Mouse (Mus musculus) heart, embryonic 11.5 days (tissue): ENCODE data around the gene Trappc4. TPM values are rescaled to one million over a fixed set of nuclear protein-coding genes. Genes with fewer than 3 reads are reported as not detected.
"Not testable (repeated sequence)": the region's sequence is repeated elsewhere in the genome, so short reads cannot be mapped to it uniquely, and the experiment has no call there.

ENCODE experiments used
- ATAC-seq: fragments of 200-750 bp; cut with Nextera tagmentation; replicated peaks from 2 replicates; pipeline ENCODE4 v1.8.0; 2017; ENCODE audit warnings: moderate library complexity; ENCODE audit not compliant: insufficient number of reproducible peaks, low FRiP score, low TSS enrichment
- H3K27ac ChIP-seq: fragments of 300-500 bp; sonication (generic); 2 replicates; pipeline ENCODE4 v1.5.1; 2014; ENCODE audit warnings: mild to moderate bottlenecking, low read depth, low read length
- H3K27me3 ChIP-seq: fragments of 300-500 bp; sonication (generic); 2 replicates; pipeline ENCODE4 v1.6.1; 2014; ENCODE audit warnings: mild to moderate bottlenecking, low read length, mixed read lengths; ENCODE audit not compliant: control insufficient read depth, insufficient read depth
- H3K36me3 ChIP-seq: fragments of 300-500 bp; sonication (generic); 2 replicates; pipeline ENCODE4 v1.6.1; 2014; ENCODE audit warnings: mild to moderate bottlenecking, low read length, moderate library complexity, mixed read lengths; ENCODE audit not compliant: control insufficient read depth, insufficient read depth
- H3K4me1 ChIP-seq: fragments of 300-500 bp; sonication (generic); 2 replicates; pipeline ENCODE4 v1.6.1; 2014; ENCODE audit warnings: low read length; ENCODE audit not compliant: control insufficient read depth, insufficient read depth
- H3K4me2 ChIP-seq: fragments of 300-500 bp; sonication (generic); 2 replicates; pipeline ENCODE4 v1.6.1; 2014; ENCODE audit warnings: mild to moderate bottlenecking, moderate library complexity
- H3K4me3 ChIP-seq: fragments of 300-500 bp; sonication (generic); 2 replicates; pipeline ENCODE4 v1.5.1; 2014; ENCODE audit warnings: low read depth, low read length
- H3K9ac ChIP-seq: fragments of 300-500 bp; sonication (generic); 2 replicates; pipeline ENCODE4 v1.6.1; 2014; ENCODE audit warnings: mild to moderate bottlenecking, low read depth, low read length, moderate library complexity
- H3K9me3 ChIP-seq: fragments of 300-500 bp; sonication (generic); replicated peaks from 2 replicates; pipeline ENCODE4 v1.6.1; 2016; ENCODE audit warnings: low read length; ENCODE audit not compliant: control insufficient read depth
- WGBS: fragments of 180-500 bp; shearing (Covaris S2); extraction: QIAGEN DNeasy Blood & Tissue Kit; methylation state at CpG from one replicate; pipeline ENCODE4 v1.1.7; 2014; ENCODE audit not compliant: insufficient replicate concordance; 5-methylcytosine and 5-hydroxymethylcytosine counted together
- polyA plus RNA-seq: library from polyadenylated mRNA; unstranded; fragments of >200 nt; fragmentation: Nextera tagmentation; extraction: Ambion mirVana; gene quantifications from 2 replicates; pipeline ENCODE4 v1.2.1, GENCODE M21; 2014

Gene Trappc4
- polyA plus RNA-seq = 76.8 and 79.1 TPM in 2 replicates

- Histone ChIP-seq H3K9ac (peak within 1 kb of the TSS; percentile 95), H3K4me2 (peak within 1 kb of the TSS; percentile 80), H3K27me3 (no peaks in the 10 kb centered on the region), H3K9me3 (no peaks in the 10 kb centered on the region), H3K4me3 (peak within 1 kb of the TSS; percentile 90), H3K4me1 (peaks cover 4% of the 10 kb centered on the region), H3K36me3 (peaks cover 41% of the 10 kb centered on the region), H3K27ac (peak within 1 kb of the TSS; percentile 90)
- ATAC-seq = peak; percentile 93
- under 1% methylated on average over 51 of the region's 51 CpGs for WGBS
These were observed at the start of gene Trappc4, which contains the start of gene Rps25 for GRCm38 (mm10) chr9:44406906-44407751. Gene Trappc4, minus strand, starts transcription at chr9:44407600. Gene Rps25, plus strand, starts transcription at chr9:44407139.

- 0 out of 2 replicates have a peak, but pooled peaks have one; percentile 6 for ATAC-seq
- Histone ChIP-seq H3K36me3 (no peaks in the 10 kb centered on the region), H3K4me2 (peak within 1 kb of the TSS; percentile 38), H3K4me3 (no peak within 1 kb of the TSS), H3K9me3 (no peaks in the 10 kb centered on the region), H3K9ac (0 out of 2 replicates have a peak within 1 kb of the TSS, but pooled peaks have one; percentile 28), H3K27ac (no peak within 1 kb of the TSS), H3K4me1 (0 out of 2 replicates have a peak, but pooled peaks cover 2% of the 10 kb centered on the region), H3K27me3 (peaks cover 40% of the 10 kb centered on the region)
- 17% methylated on average over 4 of the region's 4 CpGs for WGBS
These were observed 47.5 kb upstream of the Trappc4 start, which contains the start of gene Upk2 for GRCm38 (mm10) chr9:44454891-44455220. Gene Upk2, minus strand, starts transcription at chr9:44454976.

- H3K9ac ChIP-seq = 0 out of 2 replicates have a peak overlapping the region, but pooled peaks have one; percentile 28
- H3K27me3 ChIP-seq = peaks cover 40% of the 10 kb centered on the region
These were observed 46.9 kb upstream of the Trappc4 start for GRCm38 (mm10) chr9:44454132-44454890.

GRCm38 (mm10) chr9:44450387-44450786 lies 43.0 kb upstream of the Trappc4 start:
- no peaks in the 10 kb centered on the region for H3K9me3 ChIP-seq
- 0 out of 2 replicates have a peak, but pooled peaks cover 2% of the 10 kb centered on the region for H3K4me1 ChIP-seq
- no peak overlapping the region for H3K4me2 ChIP-seq
- H3K27me3 ChIP-seq = peaks cover 18% of the 10 kb centered on the region
- no peak for ATAC-seq
- H3K4me3 ChIP-seq = no peak overlapping the region
- no peak overlapping the region for H3K9ac ChIP-seq
- no peaks in the 10 kb centered on the region for H3K36me3 ChIP-seq
- no peak overlapping the region for H3K27ac ChIP-seq

More at GRCm38 (mm10) chr9:44454132-44454890, 46.9 kb upstream of the Trappc4 start:
- Histone ChIP-seq H3K9me3 (no peaks in the 10 kb centered on the region), H3K36me3 (no peaks in the 10 kb centered on the region), H3K4me2 (peak overlapping the region; percentile 38), H3K27ac (no peak overlapping the region), H3K4me3 (no peak overlapping the region), H3K4me1 (0 out of 2 replicates have a peak, but pooled peaks cover 2% of the 10 kb centered on the region)
- 7% methylated on average over 14 of the region's 14 CpGs for WGBS
- ATAC-seq = peak; percentile 80

- H3K4me3 ChIP-seq, H3K27me3 ChIP-seq, H3K36me3 ChIP-seq, H3K4me2 ChIP-seq, ATAC-seq, H3K9me3 ChIP-seq, H3K4me1 ChIP-seq, H3K27ac ChIP-seq, H3K9ac ChIP-seq: not testable (repeated sequence)
- WGBS = 71% methylated on average over 7 of the region's 7 CpGs
These were observed 37.1 kb upstream of the Trappc4 start for GRCm38 (mm10) chr9:44444402-44445025.

- no peak for ATAC-seq
- no peak within 1 kb of the TSS; the same call in 1 of the 2 replicates for H3K4me2 ChIP-seq
- H3K36me3 ChIP-seq = no peaks in the 10 kb centered on the region
- no peaks in the 10 kb centered on the region for H3K9me3 ChIP-seq
- WGBS = 58% methylated on average over 19 of the region's 19 CpGs
- H3K9ac ChIP-seq = no peak within 1 kb of the TSS
- no peaks in the 10 kb centered on the region for H3K4me1 ChIP-seq
- H3K27me3 ChIP-seq = no peaks in the 10 kb centered on the region
- H3K4me3 ChIP-seq = no peak within 1 kb of the TSS
- no peak within 1 kb of the TSS for H3K27ac ChIP-seq
These were observed 33.6 kb upstream of the Trappc4 start, which contains the start of gene Foxr1 for GRCm38 (mm10) chr9:44440961-44441360. Gene Foxr1, minus strand, starts transcription at chr9:44441136.

- WGBS = 73% methylated on average over 6 of the region's 6 CpGs
- no peak for ATAC-seq
- Histone ChIP-seq H3K9me3 (no peaks in the 10 kb centered on the region), H3K27ac (no peak overlapping the region), H3K4me1 (no peaks in the 10 kb centered on the region), H3K36me3 (no peaks in the 10 kb centered on the region), H3K4me3 (no peak overlapping the region), H3K9ac (no peak overlapping the region), H3K4me2 (no peak overlapping the region), H3K27me3 (no peaks in the 10 kb centered on the region)
These were observed 28.3 kb upstream of the Trappc4 start for GRCm38 (mm10) chr9:44435747-44436146.

GRCm38 (mm10) chr9:44432577-44433185 lies 25.3 kb upstream of the Trappc4 start:
- Histone ChIP-seq H3K4me1 (no peaks in the 10 kb centered on the region), H3K4me2 (no peak overlapping the region), H3K27me3 (no peaks in the 10 kb centered on the region), H3K36me3 (no peaks in the 10 kb centered on the region), H3K4me3 (no peak overlapping the region), H3K9me3 (no peaks in the 10 kb centered on the region), H3K9ac (no peak overlapping the region), H3K27ac (no peak overlapping the region)
- ATAC-seq = no peak
- WGBS = 38% methylated on average over 5 of the region's 5 CpGs
